Mouse (Mus musculus) spleen, adult 2 months (tissue): ENCODE results near the gene Sirt2. TPM values are rescaled to one million over a fixed set of nuclear protein-coding genes. Genes with fewer than 3 reads are reported as not detected.

Experiments
- DNase-seq, 2 experiments: peaks; one replicate each; pipeline versions ENCODE4 v3.0.0 to v3.0.0-alpha.2; 2012 to 2021; ENCODE audit warnings: low spot score in 2 of 2, low read depth in 1 of 2
- H3K27ac ChIP-seq: fragments of 200-500 bp; 2 replicates; pipeline ENCODE4 v1.5.1; 2012; ENCODE audit warnings: low read length, inconsistent platforms; ENCODE audit not compliant: insufficient read depth
- H3K27me3 ChIP-seq: fragments of 200-500 bp; 2 replicates; pipeline ENCODE4 v1.6.1; 2012; ENCODE audit warnings: mild to moderate bottlenecking, moderate library complexity, low read length, inconsistent platforms; ENCODE audit not compliant: control insufficient read depth, insufficient read depth
- H3K36me3 ChIP-seq: fragments of 200-500 bp; 2 replicates; pipeline ENCODE4 v1.6.1; 2012; ENCODE audit warnings: mild to moderate bottlenecking, low read length, inconsistent platforms; ENCODE audit not compliant: control insufficient read depth, insufficient read depth
- H3K4me1 ChIP-seq: fragments of 200-500 bp; 2 replicates; pipeline ENCODE4 v1.6.1; 2011; ENCODE audit warnings: inconsistent platforms; ENCODE audit not compliant: control insufficient read depth, insufficient read depth, insufficient read length
- H3K4me3 ChIP-seq: fragments of 200-500 bp; 2 replicates; pipeline ENCODE4 v1.5.1; 2011; ENCODE audit warnings: mild to moderate bottlenecking, inconsistent platforms; ENCODE audit not compliant: insufficient read depth, insufficient read length; ENCODE audit errors: extremely low read depth
- CTCF ChIP-seq: fragments of 200-500 bp; IDR thresholded peaks from 2 replicates; pipeline ENCODE4 v1.5.1; 2011; ENCODE audit warnings: mild to moderate bottlenecking, inconsistent platforms; ENCODE audit not compliant: insufficient read depth, insufficient read length, insufficient replicate concordance; ENCODE audit errors: extremely low read depth
- POLR2A ChIP-seq: fragments of 200-500 bp; IDR thresholded peaks from 2 replicates; pipeline ENCODE4 v1.6.1; 2011; ENCODE audit warnings: low read depth, low read length, inconsistent platforms
- WGBS: fragments of 180-500 bp; shearing (Covaris S2); methylation state at CpG from one replicate; pipeline ENCODE4 v1.1.7; 2018; 5-methylcytosine and 5-hydroxymethylcytosine counted together
- polyA plus RNA-seq: library from polyadenylated mRNA; depleted of rRNA; stranded (reverse); fragments of >200 nt; gene quantifications from 2 replicates; pipeline ENCODE4 v1.2.3, GENCODE M21; 2012

Sirt2 gene
- polyA plus RNA-seq, 1 experiment, result 48.4 TPM

DNA sequence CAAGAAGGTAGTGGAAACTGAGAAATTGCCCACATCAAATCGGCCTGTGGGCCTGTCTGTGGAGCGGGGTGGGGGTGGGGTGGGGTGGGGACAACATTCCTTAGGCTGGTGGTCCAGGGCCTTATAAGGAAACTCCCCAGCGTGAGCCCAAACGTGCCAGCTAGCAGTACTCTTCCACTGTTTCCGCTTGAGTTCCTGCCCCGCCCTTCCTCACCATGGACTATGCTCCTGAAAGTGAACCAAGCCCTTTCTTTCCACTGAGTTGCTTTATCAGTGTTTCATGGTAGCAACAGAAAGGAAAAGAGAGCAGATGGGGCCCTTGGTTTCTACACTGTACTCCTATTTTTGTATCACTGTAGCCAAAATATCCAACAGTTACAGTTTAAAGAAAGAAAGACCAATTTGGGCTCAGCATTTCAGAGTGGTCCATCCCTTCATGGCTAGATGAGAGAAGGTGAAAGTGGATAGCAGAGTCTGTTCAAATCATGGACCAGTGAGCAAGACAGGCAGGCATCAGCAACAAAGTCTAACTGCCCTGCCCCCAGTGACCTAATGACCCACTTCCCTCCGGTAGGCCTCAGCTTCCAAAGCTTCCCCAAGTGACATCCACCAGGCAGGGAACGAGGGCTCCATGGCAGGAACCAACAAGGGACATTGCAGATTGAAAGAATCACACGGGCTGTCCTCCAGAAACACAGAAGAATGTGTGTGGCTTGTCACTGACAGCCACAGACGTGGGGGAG is 36.5 kb downstream of the Sirt2 start:
- WGBS, result 28% methylated on average over 10 of the region's 10 CpGs
- Histone ChIP-seq H3K27me3 (no peaks in the 10 kb centered on the region), H3K36me3 (peaks cover 5% of the 10 kb centered on the region), H3K4me1 (peaks cover 12% of the 10 kb centered on the region; the same call in 1 of the 2 replicates), H3K4me3 (no peak overlapping the region), H3K27ac (peak overlapping the region; percentile 55)
- TF ChIP-seq POLR2A (no peak), CTCF (no peak)
- peak in 1 of 2 experiments; percentile 42 for DNase-seq

DNA sequence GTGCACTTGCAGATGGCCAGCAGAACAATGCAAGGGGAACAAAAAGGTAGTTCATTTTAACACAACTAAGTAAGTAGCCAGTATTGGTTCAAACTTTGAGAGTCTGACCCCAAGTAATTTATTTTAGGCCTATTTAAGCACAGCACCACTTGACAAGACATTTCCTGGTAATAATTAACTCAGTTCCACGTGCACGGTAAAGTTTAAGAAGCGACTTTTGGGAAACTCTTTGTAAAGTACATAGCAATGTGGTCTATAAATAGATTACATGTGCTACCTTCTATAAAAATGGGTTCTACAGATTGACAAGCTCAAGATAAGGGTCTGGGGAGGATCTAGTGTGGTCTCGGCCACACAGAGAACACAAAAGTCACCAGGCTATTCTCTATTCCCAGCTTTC is 37.2 kb downstream of the Sirt2 start:
- H3K4me1 ChIP-seq, result peaks cover 16% of the 10 kb centered on the region; the same call in 1 of the 2 replicates

DNA sequence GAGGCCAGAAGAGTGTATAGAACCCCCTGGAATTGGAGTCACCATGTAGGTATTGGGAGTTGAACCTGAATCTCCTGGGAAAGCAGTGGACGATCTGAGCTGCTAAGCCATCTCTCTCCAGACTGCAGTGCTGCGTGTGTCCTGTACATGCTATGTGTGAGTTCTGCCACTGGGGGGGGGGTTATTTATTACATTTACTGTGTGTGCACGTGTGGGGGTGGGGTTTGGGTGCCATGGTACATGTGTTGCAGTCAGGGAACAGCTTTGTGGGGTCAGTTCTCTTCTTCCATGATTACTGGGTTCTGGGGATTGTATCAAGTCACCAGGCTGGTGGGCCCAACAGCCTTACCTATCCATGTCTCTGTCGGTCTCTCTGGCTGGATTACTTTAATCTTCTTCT is 40.3 kb downstream of the Sirt2 start:
- DNase-seq, result peak in 1 of 2 experiments; percentile 45
- Histone ChIP-seq H3K27ac (no peak overlapping the region), H3K4me3 (no peak overlapping the region), H3K4me1 (peaks cover 16% of the 10 kb centered on the region; the same call in 1 of the 2 replicates), H3K27me3 (no peaks in the 10 kb centered on the region), H3K36me3 (no peaks in the 10 kb centered on the region)
- WGBS, result 54% methylated on average over 4 of the region's 4 CpGs
- no peak for TF ChIP-seq CTCF

More for the DNA sequence above, 37.2 kb downstream of the Sirt2 start:
- Histone ChIP-seq H3K36me3 (peaks cover 2% of the 10 kb centered on the region; the same call in 1 of the 2 replicates), H3K27ac (no peak overlapping the region), H3K4me3 (no peak overlapping the region), H3K27me3 (no peaks in the 10 kb centered on the region)
- 65% methylated on average over 4 of the region's 4 CpGs for WGBS
- TF ChIP-seq POLR2A, result no peak
- TF ChIP-seq CTCF, result no peak
- no peak for DNase-seq

DNA sequence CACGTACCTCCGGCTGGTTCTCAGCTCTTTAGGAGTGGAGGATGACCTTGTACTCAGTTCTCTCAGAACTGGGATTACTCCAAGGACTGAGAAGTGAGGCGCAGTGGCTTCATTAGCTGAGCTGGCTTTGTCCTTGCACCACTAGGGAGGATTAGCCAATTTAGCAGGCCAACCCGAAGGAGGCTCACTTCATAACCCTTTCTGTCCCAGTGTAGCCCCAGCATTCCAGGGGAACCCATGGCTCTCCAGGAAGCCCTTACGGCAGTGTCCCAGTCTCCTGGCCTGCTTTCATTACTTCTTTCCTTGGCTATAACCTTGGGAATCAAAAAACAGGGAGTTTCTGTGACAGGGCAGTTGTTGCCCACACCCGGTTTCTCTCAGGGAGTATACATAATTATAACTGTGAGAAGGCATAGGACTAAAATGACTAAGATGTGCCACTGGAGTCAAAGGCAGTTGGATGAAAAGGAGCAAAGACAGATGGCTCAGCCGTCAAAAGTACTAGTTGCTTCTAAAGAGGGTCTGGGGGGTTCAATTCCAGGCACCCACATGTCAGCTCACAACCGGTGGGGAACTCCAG is 41.2 kb downstream of the Sirt2 start:
- Histone ChIP-seq H3K4me1 (peaks cover 19% of the 10 kb centered on the region; the same call in 1 of the 2 replicates), H3K27me3 (no peaks in the 10 kb centered on the region), H3K27ac (peak overlapping the region; percentile 98), H3K36me3 (peaks cover 5% of the 10 kb centered on the region), H3K4me3 (peak overlapping the region; percentile 88; the same call in 1 of the 2 replicates)
- WGBS, result 60% methylated on average over 6 of the region's 8 CpGs
- DNase-seq, result no peak
- no peak for TF ChIP-seq POLR2A
- no peak for TF ChIP-seq CTCF

DNA sequence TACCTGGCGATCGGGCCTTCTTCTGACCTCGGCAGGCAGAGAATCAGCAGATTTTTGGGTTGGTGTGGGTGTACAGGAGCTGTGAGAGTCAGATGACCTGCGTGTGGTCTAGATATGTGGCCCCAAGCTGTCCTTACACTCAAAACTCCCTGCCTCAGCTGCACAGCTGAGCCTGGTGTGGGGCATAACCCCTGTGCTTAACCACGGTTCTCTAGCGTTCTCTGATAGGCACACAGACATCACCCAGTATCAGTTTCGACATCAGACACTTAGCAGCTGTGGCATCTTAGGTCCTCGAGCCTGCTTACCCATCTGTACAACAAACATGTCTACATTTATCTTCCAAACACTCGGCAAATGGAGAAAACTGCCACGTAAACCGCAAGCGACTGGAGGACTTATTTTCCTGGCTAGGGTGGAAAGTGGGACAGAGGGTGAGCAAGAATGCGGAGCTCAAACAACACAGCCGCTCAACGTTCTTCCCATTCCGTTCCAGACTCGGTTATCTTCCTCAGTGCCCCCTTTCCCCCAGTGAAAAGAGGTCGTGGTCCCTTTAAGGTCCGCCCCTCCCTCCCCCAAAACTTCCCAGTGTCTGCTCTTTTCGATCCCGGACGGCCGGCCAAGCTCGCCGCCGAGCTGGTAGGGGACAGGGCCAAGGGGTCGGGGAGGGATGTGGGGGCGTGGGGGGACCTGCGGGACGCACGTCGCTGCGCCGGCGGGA is 41.8 kb downstream of the Sirt2 start, which contains the start of gene Hnrnpl:
Hnrnpl (plus strand) TSS at position 321 of the 721 bp plus-strand sequence.
- Histone ChIP-seq H3K27me3 (no peaks in the 10 kb centered on the region), H3K27ac (peak within 1 kb of the TSS; percentile 98), H3K36me3 (peaks cover 9% of the 10 kb centered on the region), H3K4me1 (peaks cover 14% of the 10 kb centered on the region; the same call in 1 of the 2 replicates), H3K4me3 (peak within 1 kb of the TSS; percentile 88)
- peak in 1 of 2 experiments; percentile 58 for DNase-seq
- 3% methylated on average over 34 of the region's 35 CpGs for WGBS
- peak; percentile 42 for TF ChIP-seq POLR2A
- no peak for TF ChIP-seq CTCF

DNA sequence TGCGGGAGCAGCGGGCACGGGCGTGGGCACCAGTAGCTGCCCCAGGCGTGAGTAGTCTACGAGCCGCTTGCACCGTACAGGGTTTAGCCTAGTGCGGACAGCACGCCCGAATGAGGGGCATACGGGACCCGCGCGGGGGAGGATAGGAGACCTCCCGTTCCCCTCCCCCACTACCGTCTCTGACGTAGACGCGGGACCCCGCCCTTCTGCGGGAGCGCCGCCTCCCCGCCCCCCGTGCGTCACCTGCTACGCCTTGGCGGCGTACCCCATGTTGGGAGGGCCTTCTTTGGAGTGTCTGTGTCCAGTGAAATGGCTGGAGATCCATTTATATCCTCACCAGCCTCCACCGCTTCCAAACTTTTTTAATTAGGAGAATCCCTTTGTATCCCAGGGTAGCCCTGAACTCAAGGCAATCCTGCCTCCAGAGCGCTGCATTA is 42.4 kb downstream of the Sirt2 start:
- peak; percentile 84 to 93 for DNase-seq
- H3K4me3 ChIP-seq, result peak overlapping the region; percentile 88
- no peaks in the 10 kb centered on the region for H3K27me3 ChIP-seq

More for the DNA sequence above, 42.4 kb downstream of the Sirt2 start:
- H3K27ac ChIP-seq, result peak overlapping the region; percentile 98
- TF ChIP-seq CTCF, result no peak
- TF ChIP-seq POLR2A, result peak; percentile 58; the same call in 1 of the 2 replicates
- 1% methylated on average over 31 of the region's 32 CpGs for WGBS
- H3K4me1 ChIP-seq, result peaks cover 12% of the 10 kb centered on the region; the same call in 1 of the 2 replicates
- peaks cover 15% of the 10 kb centered on the region for H3K36me3 ChIP-seq
